Mouse (Mus musculus) T-cell, adult 2 months (primary cell): ENCODE results near the gene Uvrag.

ENCODE experiments used
- DNase-seq: peaks from one replicate; pipeline ENCODE4 v3.0.0; 2022; ENCODE audit warnings: low spot score

The Uvrag gene

DNA sequence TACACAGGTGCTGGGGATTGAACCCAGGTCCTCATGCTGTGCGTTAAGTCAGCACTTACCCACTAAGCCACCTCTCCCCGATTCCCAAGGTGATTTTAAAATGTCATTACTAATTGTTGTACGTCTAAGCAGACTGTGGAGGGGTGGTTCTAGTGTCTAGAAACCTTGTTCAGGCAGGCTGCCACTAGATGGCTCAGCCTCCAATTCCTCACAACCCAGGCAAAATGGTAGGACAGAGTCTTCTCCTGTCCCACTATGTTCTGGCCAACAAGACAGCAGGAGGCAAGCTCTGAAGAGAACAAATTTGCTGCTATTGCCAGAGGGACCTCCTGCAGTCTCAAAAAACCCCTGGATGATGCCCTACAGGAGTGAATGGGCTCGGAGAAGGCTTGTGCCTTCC, 259.1 kb downstream of the Uvrag start:
- DNase-seq, result no peak

GRCm38 (mm10) chr7:98879176-98879575, 261.8 kb downstream of the Uvrag start:
- no peak for DNase-seq

DNA sequence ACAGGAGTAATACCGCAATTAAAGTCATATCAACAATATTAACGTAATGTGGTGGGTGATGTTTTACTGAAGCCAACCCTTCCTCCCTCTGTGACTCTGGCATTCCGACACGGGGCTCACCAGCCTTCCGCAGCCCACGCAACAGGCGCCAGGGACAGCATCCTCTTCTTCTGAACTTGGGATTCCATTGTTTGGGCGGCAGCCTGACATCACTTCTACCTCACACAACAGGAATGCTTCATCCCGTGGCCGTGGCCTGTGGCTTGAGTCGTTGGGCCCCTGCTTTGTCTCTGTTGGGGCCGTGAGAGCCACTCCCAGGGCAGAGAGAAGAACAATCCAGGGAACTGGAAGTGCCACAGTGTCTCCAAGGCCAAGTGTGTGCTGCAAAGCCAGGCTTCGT, 264.8 kb downstream of the Uvrag start:
- DNase-seq, result no peak

GRCm38 (mm10) chr7:98875390-98875990, 265.5 kb downstream of the Uvrag start:
- DNase-seq, result no peak

GRCm38 (mm10) chr7:98874411-98874951, 266.5 kb downstream of the Uvrag start:
- no peak for DNase-seq

GRCm38 (mm10) chr7:98873316-98873715, 267.6 kb downstream of the Uvrag start:
- DNase-seq, result no peak

- DNase-seq, result no peak
These were observed 269.1 kb downstream of the Uvrag start for GRCm38 (mm10) chr7:98871882-98872281.

GRCm38 (mm10) chr7:98870791-98871190, 270.1 kb downstream of the Uvrag start:
- no peak for DNase-seq

- no peak for DNase-seq
These were observed 271.9 kb downstream of the Uvrag start for GRCm38 (mm10) chr7:98869070-98869469.

GRCm38 (mm10) chr7:98867794-98868150, 273.2 kb downstream of the Uvrag start:
- no peak for DNase-seq

DNA sequence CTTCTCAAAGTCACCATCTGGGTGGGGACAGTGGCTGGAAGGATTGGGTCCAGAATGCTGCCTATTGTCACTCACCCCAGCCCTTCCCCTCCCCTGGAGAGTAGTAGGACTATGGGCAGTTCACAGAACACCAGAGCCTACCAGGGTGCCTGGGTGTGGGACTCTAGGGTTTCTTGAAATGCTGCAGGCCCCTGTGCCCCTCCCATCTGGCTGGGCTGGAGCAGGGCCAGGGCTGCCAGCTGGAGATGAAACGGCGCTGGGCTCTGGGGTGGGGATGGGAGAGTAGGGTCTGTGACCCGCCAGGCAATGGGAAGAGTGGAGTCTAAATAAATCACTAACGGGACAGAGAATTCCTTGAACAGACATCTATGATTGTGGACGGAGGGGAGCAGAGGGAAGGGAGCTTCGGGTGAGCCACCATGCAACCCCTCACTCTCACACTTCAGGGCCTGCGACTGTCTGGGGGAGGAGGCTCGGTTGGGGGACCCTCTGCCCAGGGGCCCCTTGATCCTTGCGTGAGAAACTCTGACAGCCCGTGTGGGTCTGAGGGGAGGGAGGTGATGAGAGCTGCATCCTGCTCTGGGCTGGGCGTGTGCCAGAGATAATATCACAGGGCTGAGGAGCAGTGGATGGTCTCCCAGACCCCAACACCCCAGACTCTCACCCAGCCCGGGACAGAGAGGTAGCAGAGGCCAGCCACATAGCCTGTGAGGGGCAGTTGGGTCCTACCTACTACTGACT, 273.7 kb downstream of the Uvrag start:
- DNase-seq, result no peak

GRCm38 (mm10) chr7:98863969-98864718, 276.8 kb downstream of the Uvrag start:
- no peak for DNase-seq

DNA sequence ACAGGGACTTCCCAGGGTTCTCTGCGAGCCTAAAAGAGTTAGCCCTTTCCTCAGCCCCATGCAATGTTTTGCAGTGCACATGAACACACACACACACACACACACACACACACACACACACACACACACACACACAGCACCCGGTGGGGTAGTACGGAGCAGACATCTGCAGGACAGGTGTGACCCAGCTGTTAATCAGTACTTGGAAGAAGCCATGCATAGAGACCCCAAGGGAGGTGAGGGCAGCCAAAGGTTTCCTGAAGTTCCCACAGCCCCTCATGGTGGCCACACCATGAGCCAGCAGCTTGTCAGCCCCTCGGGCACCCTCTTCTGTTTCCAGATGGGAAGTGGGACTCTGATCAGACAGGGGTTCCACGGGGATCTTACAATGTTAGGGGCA, 277.9 kb downstream of the Uvrag start:
- no peak for DNase-seq

GRCm38 (mm10) chr7:98861002-98861401, 279.9 kb downstream of the Uvrag start:
- DNase-seq, result no peak

DNA sequence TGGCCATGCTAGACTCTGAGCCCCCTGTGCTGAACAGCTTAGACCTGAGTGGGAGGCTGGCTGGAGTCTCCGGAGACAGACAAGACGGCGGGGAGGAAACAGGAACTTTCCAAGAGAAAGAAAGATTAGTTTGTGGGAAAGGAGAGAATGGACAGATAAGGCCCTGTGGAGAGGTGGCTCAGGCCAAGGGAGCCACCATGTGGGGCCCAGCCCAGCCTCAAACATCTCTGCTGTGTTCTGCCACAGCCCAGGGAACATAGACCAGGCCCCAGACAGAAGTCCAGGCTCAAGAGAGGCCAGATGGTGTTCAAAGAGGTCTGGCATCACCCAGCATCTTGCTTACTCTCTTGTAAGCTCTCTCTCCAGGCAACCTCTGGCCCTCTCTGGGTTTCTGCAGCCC, 283.8 kb downstream of the Uvrag start:
- no peak for DNase-seq

DNA sequence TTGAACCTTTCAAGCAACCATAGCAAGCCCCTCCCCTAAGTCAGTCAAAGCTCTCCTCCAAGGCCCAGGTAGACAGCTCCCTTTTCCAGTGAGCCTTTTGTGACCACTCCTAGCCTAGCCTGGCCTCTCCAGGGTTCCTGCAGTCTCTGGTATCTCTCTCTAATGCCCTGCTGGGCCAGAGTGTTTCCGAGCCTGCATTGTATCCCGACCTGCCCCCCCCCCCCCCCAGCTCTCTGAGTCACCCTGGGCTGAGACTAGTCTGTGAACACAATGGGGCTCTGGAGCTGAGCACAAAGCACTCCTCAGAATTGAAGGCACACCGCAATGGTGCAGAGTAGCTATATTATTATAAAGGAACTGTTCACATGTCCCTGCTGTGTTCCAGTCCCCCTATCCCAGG, 284.8 kb downstream of the Uvrag start:
- DNase-seq, result no peak

- no peak for DNase-seq
These were observed 285.6 kb downstream of the Uvrag start for GRCm38 (mm10) chr7:98855388-98855787.

- DNase-seq, result no peak
These were observed 287.1 kb downstream of the Uvrag start for GRCm38 (mm10) chr7:98853806-98854205.

DNA sequence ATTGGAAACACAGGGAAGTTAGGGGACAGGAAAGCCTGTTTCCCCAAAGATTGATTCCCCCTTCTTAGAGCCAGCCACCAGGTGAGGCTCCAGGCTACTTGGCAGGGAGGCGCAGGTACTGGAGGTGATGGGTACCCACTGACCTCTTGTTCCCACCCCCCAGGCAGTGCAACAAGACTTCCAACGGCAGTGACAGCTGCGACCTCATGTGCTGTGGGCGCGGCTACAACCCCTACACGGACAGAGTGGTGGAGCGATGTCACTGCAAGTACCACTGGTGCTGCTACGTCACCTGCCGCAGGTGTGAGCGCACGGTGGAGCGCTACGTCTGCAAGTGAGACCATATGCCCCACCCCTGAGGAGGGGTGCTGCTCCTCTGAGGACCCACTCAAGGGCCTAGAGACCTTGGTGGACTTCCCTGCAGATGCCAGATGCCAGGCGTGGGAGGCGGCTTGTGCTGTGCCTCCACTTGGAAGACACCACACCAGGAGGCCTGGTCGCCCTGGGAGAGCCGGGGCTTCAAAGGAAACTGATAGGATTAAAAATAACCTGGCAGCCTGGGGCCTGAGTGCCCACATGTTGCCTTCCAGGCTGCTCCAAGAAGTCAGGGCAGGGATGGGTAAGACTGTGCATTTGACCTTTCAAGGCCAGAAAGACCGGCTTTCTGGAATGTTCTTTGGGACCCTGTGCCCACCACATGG, 287.8 kb downstream of the Uvrag start:
- no peak for DNase-seq

DNA sequence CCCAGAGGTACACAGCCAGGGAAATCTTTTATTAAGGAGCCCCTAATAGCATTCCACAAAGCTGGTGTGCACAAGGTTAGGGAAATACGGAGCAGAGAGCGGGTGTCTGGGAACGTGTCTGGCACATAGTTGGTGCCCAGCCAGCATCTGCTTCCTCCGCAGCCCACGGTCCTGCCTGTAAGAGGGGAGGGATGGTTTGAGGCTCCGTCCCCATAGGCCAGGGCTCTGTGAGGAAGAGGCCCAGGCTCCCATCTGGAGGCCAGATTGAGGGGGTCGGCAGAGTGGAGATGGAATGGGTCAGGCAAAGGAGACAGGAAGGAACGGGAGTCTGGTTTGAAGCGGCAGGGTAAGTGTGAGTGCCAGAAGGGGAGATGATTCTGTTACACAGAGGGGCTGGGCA, 289.7 kb downstream of the Uvrag start:
- no peak for DNase-seq

GRCm38 (mm10) chr7:98850388-98850787, 290.6 kb downstream of the Uvrag start:
- no peak for DNase-seq

- no peak for DNase-seq
These were observed 291.9 kb downstream of the Uvrag start for GRCm38 (mm10) chr7:98848899-98849640.
